Mouse (Mus musculus): ENCODE measurements around the gene Zbtb32.

GRCm38 (mm10) chr7:30559443-30559954 lies 39.2 kb downstream of the Zbtb32 start, which contains the start of gene Lin37:
- TF ChIP-seq CTCF (IDR thresholded peaks at IDR 0.05; ENCODE audit: control insufficient read depth, insufficient read depth, insufficient replicate concordance, low read depth, low read length) (no peak), POLR2A (IDR thresholded peaks at IDR 0.05; ENCODE audit: control insufficient read depth, low read depth, low read length) (peak; percentile 61; the same call in 1 of the 2 replicates)
